Mouse (Mus musculus): ENCODE measurements around the gene Bckdha.

DNA sequence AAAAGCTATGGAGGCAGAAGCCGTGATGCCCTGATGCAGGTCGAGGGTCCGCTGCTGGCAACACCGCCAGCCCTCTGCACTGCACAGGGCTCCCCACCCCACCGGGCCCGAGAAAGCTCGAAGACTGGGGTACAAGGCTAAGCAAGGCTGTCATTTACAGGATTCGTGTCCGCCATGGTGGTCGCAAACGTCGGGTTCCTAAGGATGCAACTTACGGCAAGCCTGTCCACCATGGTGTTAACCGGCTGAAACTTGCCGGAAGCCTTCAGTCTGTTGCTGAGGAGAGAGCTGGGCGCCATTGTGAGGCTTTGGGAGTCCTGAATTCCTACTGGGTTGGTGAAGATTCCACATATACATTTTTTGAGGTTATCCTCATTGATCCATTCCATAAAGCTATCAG is 57.4 kb downstream of the Bckdha start:
- no peak for TF ChIP-seq CTCF (IDR thresholded peaks at IDR 0.05; ENCODE audit: low read depth, low read length)
- no peak for TF ChIP-seq POLR2A (IDR thresholded peaks at IDR 0.05; ENCODE audit: extremely low read depth, insufficient read depth, low read length)

Measured in liver, adult 2 months (tissue).